ENCODE assay signal across 8 mouse cellular contexts in the genomic region with DNA sequence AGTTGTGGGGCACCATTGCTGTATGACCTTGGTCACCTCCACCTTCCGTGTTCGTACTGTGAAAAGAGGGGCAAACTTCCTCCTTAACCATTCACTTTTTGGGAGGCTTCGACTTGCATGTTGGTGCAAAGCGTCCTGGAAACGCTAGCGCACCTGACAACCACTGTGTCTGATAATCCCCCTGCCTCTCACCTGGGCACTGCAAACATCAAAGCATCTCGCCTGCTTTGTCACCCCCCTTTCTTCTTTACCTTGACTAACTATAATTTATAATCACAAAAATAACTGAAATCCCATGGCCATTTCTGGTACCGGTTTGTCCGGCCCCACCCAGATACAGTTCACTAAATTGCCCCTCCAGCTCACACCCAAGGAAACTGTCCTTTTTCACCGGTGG. TPM values are rescaled to one million over a fixed set of nuclear protein-coding genes. Genes with fewer than 3 reads are reported as not detected.
DNase-seq lines count a peak whose midpoint lies in the region; ATAC-seq lines count a peak whose summit lies in the region.

No protein-coding gene starts in this region.

- whole genome bisulfite sequencing in lung, embryonic 16.5 days: 5% methylated on average over 10 of the region's 10 CpGs
- WGBS in embryonic facial prominence, embryonic 13.5 days: 6% methylated on average over 10 of the region's 10 CpGs
- WGBS in intestine, embryonic 16.5 days: 3% methylated on average over 10 of the region's 10 CpGs
- WGBS in neural tube, embryonic 14.5 days: 4% methylated on average over 10 of the region's 10 CpGs

- DNase-seq in lung, postnatal 25 days (ENCODE audit: low spot score): no peak
- no peak for DNase-seq in cerebellum, postnatal 36 days
- DNase-seq in right cerebral cortex, adult 2 months (ENCODE audit: low spot score in 2 of 2): no peak

- H3K4me2 ChIP-seq in lung, embryonic 16.5 days (ENCODE audit: low read depth, low read length): peak overlapping the region; percentile 89
- H3K4me2 ChIP-seq in embryonic facial prominence, embryonic 13.5 days: peak overlapping the region; percentile 94
- peak overlapping the region; percentile 65 for H3K4me2 ChIP-seq in intestine, embryonic 16.5 days (ENCODE audit: low read depth, low read length)
- peak overlapping the region; percentile 94 for H3K4me2 ChIP-seq in neural tube, embryonic 14.5 days (ENCODE audit: low read depth, low read length)

- H3K27ac ChIP-seq in lung, embryonic 16.5 days (ENCODE audit: low read length): no peak overlapping the region
- no peak overlapping the region for H3K27ac ChIP-seq in embryonic facial prominence, embryonic 13.5 days
- H3K27ac ChIP-seq in intestine, embryonic 16.5 days (ENCODE audit: low read length): peak overlapping the region; percentile 54; the same call in 1 of the 2 replicates
- no peak overlapping the region for H3K27ac ChIP-seq in neural tube, embryonic 14.5 days (ENCODE audit: low read depth, low read length)

- peaks cover 3% of the 10 kb centered on the region; the same call in 1 of the 2 replicates for H3K36me3 ChIP-seq in lung, embryonic 16.5 days (ENCODE audit: control insufficient read depth, insufficient read depth, low read length)
- H3K36me3 ChIP-seq in embryonic facial prominence, embryonic 13.5 days: 0 out of 2 replicates have a peak, but pooled peaks cover 8% of the 10 kb centered on the region
- H3K36me3 ChIP-seq in intestine, embryonic 16.5 days (ENCODE audit: control insufficient read depth, insufficient read depth, low read length): no peaks in the 10 kb centered on the region
- no peaks in the 10 kb centered on the region for H3K36me3 ChIP-seq in neural tube, embryonic 14.5 days (ENCODE audit: control insufficient read depth, insufficient read depth, low read length)

- peak overlapping the region; percentile 49 for H3K9ac ChIP-seq in lung, embryonic 16.5 days (ENCODE audit: low read length)
- peak overlapping the region; percentile 85 for H3K9ac ChIP-seq in embryonic facial prominence, embryonic 13.5 days
- H3K9ac ChIP-seq in intestine, embryonic 16.5 days (ENCODE audit: low read depth, low read length): peak overlapping the region; percentile 51
- peak overlapping the region; percentile 41; the same call in 1 of the 2 replicates for H3K9ac ChIP-seq in neural tube, embryonic 14.5 days (replicated peaks; ENCODE audit: low read depth, low read length)

- H3K4me3 ChIP-seq in lung, embryonic 16.5 days (ENCODE audit: low read length): peak overlapping the region; percentile 77
- peak overlapping the region; percentile 78 for H3K4me3 ChIP-seq in embryonic facial prominence, embryonic 13.5 days
- H3K4me3 ChIP-seq in intestine, embryonic 16.5 days (ENCODE audit: low read length): peak overlapping the region; percentile 82
- peak overlapping the region; percentile 79 for H3K4me3 ChIP-seq in neural tube, embryonic 14.5 days (ENCODE audit: low read depth, low read length)

- no peaks in the 10 kb centered on the region for H3K9me3 ChIP-seq in lung, embryonic 16.5 days (ENCODE audit: control insufficient read depth, low read length)
- no peaks in the 10 kb centered on the region for H3K9me3 ChIP-seq in embryonic facial prominence, embryonic 13.5 days
- no peaks in the 10 kb centered on the region for H3K9me3 ChIP-seq in intestine, embryonic 16.5 days (ENCODE audit: control insufficient read depth, low read length)
- no peaks in the 10 kb centered on the region for H3K9me3 ChIP-seq in neural tube, embryonic 14.5 days (ENCODE audit: control insufficient read depth, low read length)

- peaks cover 34% of the 10 kb centered on the region for H3K4me1 ChIP-seq in lung, embryonic 16.5 days (replicated peaks; ENCODE audit: control insufficient read depth, insufficient read depth, low read length)
- H3K4me1 ChIP-seq in embryonic facial prominence, embryonic 13.5 days: peaks cover 43% of the 10 kb centered on the region
- H3K4me1 ChIP-seq in intestine, embryonic 16.5 days (ENCODE audit: control insufficient read depth, insufficient read depth, low read length): peaks cover 35% of the 10 kb centered on the region
- peaks cover 39% of the 10 kb centered on the region for H3K4me1 ChIP-seq in neural tube, embryonic 14.5 days (ENCODE audit: control insufficient read depth, insufficient read depth, low read length)

- no peak for ATAC-seq in lung, embryonic 16.5 days (ENCODE audit: low read depth)
- ATAC-seq in embryonic facial prominence, embryonic 13.5 days (ENCODE audit: insufficient number of reproducible peaks, insufficient read depth, low FRiP score, low TSS enrichment, low read depth): no peak
- ATAC-seq in intestine, embryonic 16.5 days: no peak
- no peak for ATAC-seq in neural tube, embryonic 14.5 days (ENCODE audit: low read depth)
- no peak for ATAC-seq in monocyte, adult 5-6 weeks (replicated peaks; ENCODE audit: insufficient number of reproducible peaks, low FRiP score, low TSS enrichment, poor library complexity, severe bottlenecking)

- H3K27me3 ChIP-seq in lung, embryonic 16.5 days (ENCODE audit: control insufficient read depth, insufficient read depth, low read depth, low read length): no peaks in the 10 kb centered on the region
- H3K27me3 ChIP-seq in embryonic facial prominence, embryonic 13.5 days: no peaks in the 10 kb centered on the region
- H3K27me3 ChIP-seq in intestine, embryonic 16.5 days (replicated peaks; ENCODE audit: control insufficient read depth, insufficient read depth, low read length): no peaks in the 10 kb centered on the region
- H3K27me3 ChIP-seq in neural tube, embryonic 14.5 days (ENCODE audit: control insufficient read depth, insufficient read depth, low read length): no peaks in the 10 kb centered on the region

RNA-seq across cellular contexts. Expression of gene Actr1a, which starts 0.8 kb away (rescaled TPM):
- 132 and 137 TPM in 2 replicates for polyA plus RNA-seq in lung, embryonic 16.5 days (2015; fragmentation: Nextera tagmentation; extraction: Ambion mirVana)
- 139 and 160 TPM in 2 replicates for polyA plus RNA-seq in embryonic facial prominence, embryonic 13.5 days (2015; fragmentation: Nextera tagmentation; extraction: Ambion mirVana)
- polyA plus RNA-seq in intestine, embryonic 16.5 days (2015; fragmentation: Nextera tagmentation; extraction: Ambion mirVana): 116 and 119 TPM in 2 replicates
- polyA plus RNA-seq in neural tube, embryonic 14.5 days (2014; fragmentation: Nextera tagmentation; extraction: Ambion mirVana): 320 and 344 TPM in 2 replicates
- total RNA-seq in monocyte, adult 5-6 weeks (2017): 90.9 to 114 TPM (median 107 TPM) in 3 replicates

RNA-seq across cellular contexts. Expression of gene Sufu, which starts 2.0 kb away (rescaled TPM):
- 28.1 and 33.8 TPM in 2 replicates for polyA plus RNA-seq in lung, embryonic 16.5 days (2015; fragmentation: Nextera tagmentation; extraction: Ambion mirVana)
- 38.5 and 39.3 TPM in 2 replicates for polyA plus RNA-seq in embryonic facial prominence, embryonic 13.5 days (2015; fragmentation: Nextera tagmentation; extraction: Ambion mirVana)
- 20.5 and 20.7 TPM in 2 replicates for polyA plus RNA-seq in intestine, embryonic 16.5 days (2015; fragmentation: Nextera tagmentation; extraction: Ambion mirVana)
- 20.2 and 24.9 TPM in 2 replicates for polyA plus RNA-seq in neural tube, embryonic 14.5 days (2014; fragmentation: Nextera tagmentation; extraction: Ambion mirVana)
- total RNA-seq in monocyte, adult 5-6 weeks (2017): 5.5 to 11.0 TPM (median 5.8 TPM) in 3 replicates

RNA-seq across cellular contexts. Expression of gene 2310034G01Rik, which starts 44.6 kb away (rescaled TPM):
- 1.7 and 1.9 TPM in 2 replicates for polyA plus RNA-seq in lung, embryonic 16.5 days (2015; fragmentation: Nextera tagmentation; extraction: Ambion mirVana)
- polyA plus RNA-seq in embryonic facial prominence, embryonic 13.5 days (2015; fragmentation: Nextera tagmentation; extraction: Ambion mirVana): 1.5 and 2.3 TPM in 2 replicates
- 1.3 and 1.5 TPM in 2 replicates for polyA plus RNA-seq in intestine, embryonic 16.5 days (2015; fragmentation: Nextera tagmentation; extraction: Ambion mirVana)
- polyA plus RNA-seq in neural tube, embryonic 14.5 days (2014; fragmentation: Nextera tagmentation; extraction: Ambion mirVana): 2.0 and 3.9 TPM in 2 replicates
- total RNA-seq in monocyte, adult 5-6 weeks (2017): 1.5 TPM in 2 of 3 replicates, not detected in the other

RNA-seq across cellular contexts. Expression of gene Mfsd13a, which starts 53.8 kb away (rescaled TPM):
- 10.4 and 11.4 TPM in 2 replicates for polyA plus RNA-seq in lung, embryonic 16.5 days (2015; fragmentation: Nextera tagmentation; extraction: Ambion mirVana)
- 3.3 and 4.3 TPM in 2 replicates for polyA plus RNA-seq in embryonic facial prominence, embryonic 13.5 days (2015; fragmentation: Nextera tagmentation; extraction: Ambion mirVana)
- polyA plus RNA-seq in intestine, embryonic 16.5 days (2015; fragmentation: Nextera tagmentation; extraction: Ambion mirVana): 16.2 and 16.3 TPM in 2 replicates
- 10.7 and 12.7 TPM in 2 replicates for polyA plus RNA-seq in neural tube, embryonic 14.5 days (2014; fragmentation: Nextera tagmentation; extraction: Ambion mirVana)
- 0.57 to 2.9 TPM (median 0.75 TPM) in 3 replicates for total RNA-seq in monocyte, adult 5-6 weeks (2017)

RNA-seq across cellular contexts. Expression of gene Cuedc2, which starts 56.2 kb away (rescaled TPM):
- 144 and 153 TPM in 2 replicates for polyA plus RNA-seq in lung, embryonic 16.5 days (2015; fragmentation: Nextera tagmentation; extraction: Ambion mirVana)
- 177 and 188 TPM in 2 replicates for polyA plus RNA-seq in embryonic facial prominence, embryonic 13.5 days (2015; fragmentation: Nextera tagmentation; extraction: Ambion mirVana)
- polyA plus RNA-seq in intestine, embryonic 16.5 days (2015; fragmentation: Nextera tagmentation; extraction: Ambion mirVana): 127 and 132 TPM in 2 replicates
- polyA plus RNA-seq in neural tube, embryonic 14.5 days (2014; fragmentation: Nextera tagmentation; extraction: Ambion mirVana): 346 and 359 TPM in 2 replicates
- total RNA-seq in monocyte, adult 5-6 weeks (2017): 43.0 to 58.3 TPM (median 56.0 TPM) in 3 replicates
